Comparison of ENCODE assay signal across 8 mouse cellular contexts in genomic region chr17:8613882-8614551, GRCm38 (mm10). TPM values are rescaled to one million over a fixed set of nuclear protein-coding genes. Genes with fewer than 3 reads are reported as not detected.
A peak's percentile ranks its signal among the peaks of the same experiment; 100 is the strongest.
DNase-seq lines count a peak whose midpoint lies in the region; ATAC-seq and TF ChIP-seq lines count a peak whose summit lies in the region.
"Had no signal": no experiment of that assay in that cellular context is flagged by ENCODE, and none has a peak within 500 bp of the region (broad histone marks: within the 10 kb centered on the region; RNA-seq: fewer than 3 reads in every experiment).

No protein-coding gene starts in this region.

- no peak for TF ChIP-seq POLR2A in small intestine, adult 2 months (IDR thresholded peaks at IDR 0.05; ENCODE audit: low read depth, low read length)

- no peak overlapping the region for H3K9ac ChIP-seq in forebrain, embryonic 11.5 days (ENCODE audit: low read length)
- H3K9ac ChIP-seq: midbrain, embryonic 12.5 days had no signal

- POLR2A ChIA-PET in Patski (lab: Charles Lee), result no interaction called here

- in situ Hi-C loops in Patski (cut with MboI; ENCODE audit: low pct_unique_long_range_greater_than_20kb), result loop anchor here (5.0 kb wide), 1 partner anchor 328 kb away; no protein-coding TSS in a partner anchor

- peaks cover 31% of the 10 kb centered on the region for H3K27me3 ChIP-seq in Patski
- no peaks in the 10 kb centered on the region for H3K27me3 ChIP-seq in forebrain, embryonic 11.5 days (ENCODE audit: control insufficient read depth, insufficient read depth, low read length)
- H3K27me3 ChIP-seq in small intestine, adult 2 months (ENCODE audit: control insufficient read depth, insufficient read depth, low read length), result no peaks in the 10 kb centered on the region
- H3K27me3 ChIP-seq: midbrain, embryonic 12.5 days had no signal

- WGBS in forebrain, embryonic 11.5 days, result 40% methylated on average over 7 of the region's 7 CpGs
- 35% methylated on average over 7 of the region's 7 CpGs for WGBS in small intestine, adult 2 months

- CTCF ChIA-PET in Patski (lab: Charles Lee), result interaction anchor here (0.8 to 2.0 kb wide), 5 partner anchors 117 to 379 kb away, joined by 3 to 7 read pairs (median 3); no protein-coding TSS in a partner anchor

- no peak overlapping the region for H3K4me2 ChIP-seq in forebrain, embryonic 11.5 days (ENCODE audit: low read depth, low read length, severe bottlenecking)
- H3K4me2 ChIP-seq: midbrain, embryonic 12.5 days had no signal

- H3K36me3 ChIP-seq in forebrain, embryonic 11.5 days (ENCODE audit: control insufficient read depth, insufficient read depth, low read length), result no peaks in the 10 kb centered on the region
- no peaks in the 10 kb centered on the region for H3K36me3 ChIP-seq in small intestine, adult 2 months (ENCODE audit: control insufficient read depth, insufficient read depth, low read length)
- H3K36me3 ChIP-seq: midbrain, embryonic 12.5 days had no signal

- H3K9me3 ChIP-seq in forebrain, embryonic 11.5 days (ENCODE audit: control insufficient read depth, low read length), result no peaks in the 10 kb centered on the region
- H3K9me3 ChIP-seq: midbrain, embryonic 12.5 days had no signal

- no peak for DNase-seq in Patski (ENCODE audit: low read depth, low spot score)
- peak; percentile 53 for DNase-seq in c-Kit-positive CD71-negative TER-119-negative erythroid progenitor cells, embryonic 14.5 days (ENCODE audit: low read depth)
- peak; percentile 89 for DNase-seq in forebrain, embryonic 11.5 days (ENCODE audit: low spot score)
- peak; percentile 79 to 81 for DNase-seq in layer of hippocampus, postnatal 36 days
- DNase-seq in mesoderm, embryonic 11.5 days (ENCODE audit: low read depth, low spot score), result peak; percentile 83

- no peak overlapping the region for H3K4me3 ChIP-seq in forebrain, embryonic 11.5 days (ENCODE audit: low read depth, low read length)
- H3K4me3 ChIP-seq in small intestine, adult 2 months (ENCODE audit: low read depth, low read length), result no peak overlapping the region
- H3K4me3 ChIP-seq: midbrain, embryonic 12.5 days had no signal

- H3K27ac ChIP-seq in forebrain, embryonic 11.5 days (ENCODE audit: low read depth, low read length), result no peak overlapping the region
- no peak overlapping the region for H3K27ac ChIP-seq in small intestine, adult 2 months (ENCODE audit: insufficient read depth, low read depth, low read length)
- H3K27ac ChIP-seq: midbrain, embryonic 12.5 days had no signal

- no peak for ATAC-seq in Patski
- ATAC-seq in forebrain, embryonic 11.5 days (replicated peaks; ENCODE audit: low FRiP score), result no peak
- ATAC-seq in hematopoietic stem cell, adult 5-6 weeks (replicated peaks in 1 of 2; ENCODE audit: insufficient read depth in 1 of 2, low FRiP score in 2 of 2, low TSS enrichment in 1 of 2, low read depth in 1 of 2, poor library complexity in 2 of 2, severe bottlenecking in 2 of 2), result peak; percentile 49 to 69; a peak in 2 of 4 replicates

- H3K4me1 ChIP-seq in forebrain, embryonic 11.5 days (replicated peaks; ENCODE audit: control insufficient read depth, insufficient read depth, low read length), result no peaks in the 10 kb centered on the region
- H3K4me1 ChIP-seq in small intestine, adult 2 months (ENCODE audit: control insufficient read depth, insufficient read depth, insufficient read length, low read length), result no peaks in the 10 kb centered on the region
- H3K4me1 ChIP-seq: midbrain, embryonic 12.5 days had no signal

- TF ChIP-seq CTCF in Patski (IDR thresholded peaks at IDR 0.05), result peak; percentile 81
- peak; percentile 69; the same call in 1 of the 2 replicates for TF ChIP-seq CTCF in small intestine, adult 2 months (IDR thresholded peaks at IDR 0.05; ENCODE audit: extremely low read depth, insufficient read length, insufficient replicate concordance, low read depth, low read length)

RNA-seq across cellular contexts. Expression of gene Gm17087, which starts 47.3 kb away (rescaled TPM):
- polyA plus RNA-seq in Patski (2021), result 0.15 TPM
- polyA plus RNA-seq in forebrain, embryonic 11.5 days (2014; fragmentation: Nextera tagmentation; extraction: Ambion mirVana), result not detected in 2 replicates
- total RNA-seq in hematopoietic stem cell, adult 5-6 weeks (2017), result not detected in 2 replicates
- total RNA-seq in layer of hippocampus, postnatal 36 days (2021), result not detected
- polyA plus RNA-seq in small intestine, adult 2 months (2012; rRNA removed), result not detected in 2 replicates
- polyA plus RNA-seq: midbrain, embryonic 12.5 days had no signal

Comparison
In these comparisons a context has a peak if more than half of its experiments do, and no peak if none do; other contexts are left out.
1. ATAC-seq: peak in hematopoietic stem cell, adult 5-6 weeks (2 of 2); none in Patski (single experiment) and forebrain, embryonic 11.5 days (single experiment).